Mouse (Mus musculus) mouse trophoblast stem cell (cell line): ENCODE data around the gene Nrxn2.

Source experiments
- in situ Hi-C, 2 experiments: fragments of 300-500 bp; cut with MseI, MboI; formaldehyde crosslinking; loops; 2 replicates in 1 of 2; 3 replicates in 1 of 2; pipeline ENCODE4 v1.15.1; 2025

The Nrxn2 gene

DNA sequence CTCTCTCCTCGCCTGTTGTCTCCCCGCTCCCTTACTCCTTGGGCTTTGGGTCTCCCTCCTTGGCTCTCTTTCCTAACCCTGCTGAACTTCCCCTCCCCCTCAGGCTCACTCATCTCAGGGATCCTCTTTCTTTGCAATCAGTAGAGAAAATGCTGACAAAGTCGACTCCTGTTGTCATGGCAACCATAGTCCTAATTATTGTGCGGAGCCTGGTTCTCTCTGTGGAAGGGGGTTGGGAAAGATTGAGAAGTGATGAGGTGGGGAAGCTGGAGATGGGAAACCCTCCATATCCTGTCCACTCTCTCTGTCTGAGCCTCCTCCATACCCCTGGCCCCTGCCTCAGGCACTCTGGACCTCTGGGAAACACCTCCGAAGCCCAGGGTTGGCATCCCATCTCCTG lies 100.1 kb downstream of the Nrxn2 start:
- in situ Hi-C loops = no loop called here

GRCm38 (mm10) chr19:6519483-6519882 lies 101.0 kb downstream of the Nrxn2 start:
- in situ Hi-C loops = no loop called here

DNA sequence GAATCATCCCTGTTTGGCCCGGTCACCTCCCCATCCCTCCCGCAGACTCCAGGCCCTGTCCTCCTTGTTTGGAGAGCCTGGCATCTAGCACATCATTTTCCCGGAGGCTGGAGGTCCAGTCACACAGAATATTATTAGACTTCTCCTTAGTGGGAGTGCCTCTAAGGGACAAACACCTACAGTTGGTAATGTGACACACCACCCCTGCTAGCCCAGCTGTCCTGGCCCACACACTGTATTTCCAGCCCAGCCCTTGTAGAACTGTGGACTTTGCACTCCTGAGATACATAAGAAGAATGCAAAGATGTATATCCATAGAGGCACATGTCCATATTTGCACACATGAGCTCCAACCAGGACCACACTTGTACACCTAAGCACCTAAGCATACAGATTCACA lies 103.1 kb downstream of the Nrxn2 start:
- in situ Hi-C loops = no loop called here

DNA sequence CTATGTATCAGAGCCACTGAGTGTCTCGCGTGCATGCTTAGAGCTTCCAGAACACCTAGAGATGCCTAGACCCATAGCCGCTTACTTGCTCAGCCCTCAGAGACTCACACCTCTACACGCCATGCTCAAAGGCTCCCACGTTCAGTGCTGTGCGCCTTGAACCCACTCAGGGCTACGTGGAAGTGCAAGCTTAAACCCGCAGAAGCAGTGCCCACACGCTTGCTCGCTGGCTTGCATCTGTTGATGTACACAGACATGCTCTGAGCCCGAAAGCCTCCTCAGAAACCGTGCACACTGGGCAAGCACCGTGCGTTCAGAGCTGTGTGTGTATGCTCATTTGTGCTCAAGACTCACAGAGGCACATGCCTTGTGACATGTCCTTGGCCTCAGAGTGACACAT lies 103.8 kb downstream of the Nrxn2 start:
- in situ Hi-C loops = no loop called here

- in situ Hi-C loops = no loop called here
Observed at GRCm38 (mm10) chr19:6525023-6525422, 106.5 kb downstream of the Nrxn2 start.

- in situ Hi-C loops = no loop called here
Observed at GRCm38 (mm10) chr19:6526010-6526409, 107.5 kb downstream of the Nrxn2 start.

DNA sequence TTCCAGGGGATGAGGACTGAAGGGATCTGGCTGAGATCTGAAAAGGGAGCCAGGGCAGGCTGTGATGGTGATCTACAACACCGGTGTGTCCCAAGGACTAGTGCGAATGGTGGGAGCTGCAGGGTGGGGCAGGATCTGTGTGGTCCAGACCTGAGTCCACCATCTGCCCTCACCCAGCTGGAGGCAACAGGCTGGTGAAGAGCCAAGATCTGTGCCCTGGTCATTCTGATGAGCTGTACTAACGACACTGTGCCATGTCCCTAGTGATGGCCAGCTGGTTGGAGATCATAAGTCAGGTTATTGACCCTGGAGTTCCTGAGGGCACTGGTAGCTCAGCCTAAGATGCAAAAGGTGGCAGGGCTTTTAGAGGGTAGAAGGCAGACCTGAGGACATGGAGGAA lies 108.9 kb downstream of the Nrxn2 start:
- in situ Hi-C loops = no loop called here

DNA sequence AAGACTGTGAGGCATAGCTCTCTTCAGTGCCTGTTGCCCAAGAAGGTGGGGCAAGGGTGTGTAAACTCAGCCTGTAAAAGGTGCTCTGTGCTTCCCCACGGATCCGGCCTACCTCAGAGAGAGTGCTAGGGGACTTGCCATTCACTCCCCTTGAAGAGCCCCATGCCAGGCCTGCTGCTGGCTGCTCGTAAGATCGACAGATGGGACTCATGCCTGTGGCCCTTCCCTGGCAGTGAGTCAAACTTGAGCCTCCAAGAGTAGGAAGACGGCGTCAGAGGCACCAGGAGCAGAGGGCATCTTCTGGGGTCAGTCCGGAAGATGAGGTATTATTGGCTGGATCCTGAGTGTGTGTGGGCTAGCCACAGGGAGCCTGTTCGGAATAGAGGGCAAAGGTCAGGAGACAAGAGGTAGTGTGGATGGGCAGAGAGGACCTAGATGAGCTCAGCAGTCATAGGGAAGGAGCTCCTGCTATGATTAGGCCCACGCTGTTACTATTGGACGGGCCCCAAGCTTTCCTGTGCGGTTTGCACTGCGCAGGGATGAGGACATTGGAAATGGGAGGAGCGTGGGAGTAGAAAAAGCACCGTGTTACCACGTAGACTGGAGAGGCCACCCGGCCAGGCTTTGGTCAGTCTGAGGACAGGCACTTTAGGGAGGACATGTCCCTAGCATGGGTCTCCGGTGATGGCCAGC lies 109.5 kb downstream of the Nrxn2 start:
- in situ Hi-C loops = no loop called here

- in situ Hi-C loops = no loop called here
Observed at GRCm38 (mm10) chr19:6529265-6529985, 110.9 kb downstream of the Nrxn2 start.

- in situ Hi-C loops = no loop called here
Observed at GRCm38 (mm10) chr19:6530359-6530758, 111.8 kb downstream of the Nrxn2 start.

DNA sequence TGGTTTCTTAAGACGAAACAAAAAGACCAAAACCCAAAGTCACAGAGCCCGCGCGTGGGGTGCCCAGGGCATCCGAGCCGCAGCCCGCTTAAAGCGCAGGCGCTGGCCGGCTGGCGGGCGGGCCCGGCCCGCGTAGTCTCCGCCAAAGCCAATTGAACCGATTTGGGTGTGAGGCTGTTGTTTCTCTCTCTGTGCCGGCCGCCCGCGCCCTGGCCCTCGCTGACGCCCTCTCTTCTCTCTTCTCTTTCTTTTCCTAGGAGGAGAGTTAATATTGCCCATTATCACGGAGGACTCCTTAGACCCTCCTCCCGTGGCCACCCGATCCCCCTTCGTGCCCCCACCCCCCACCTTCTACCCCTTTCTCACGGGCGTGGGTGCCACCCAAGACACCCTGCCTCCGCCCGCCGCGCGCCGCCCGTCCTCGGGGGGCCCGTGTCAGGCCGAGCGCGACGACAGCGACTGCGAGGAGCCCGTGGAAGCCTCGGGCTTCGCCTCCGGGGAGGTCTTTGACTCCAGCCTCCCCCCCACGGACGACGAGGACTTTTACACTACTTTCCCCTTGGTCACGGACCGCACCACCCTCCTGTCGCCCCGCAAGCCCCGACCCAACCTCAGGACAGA lies 112.6 kb downstream of the Nrxn2 start:
- in situ Hi-C loops = no loop called here

GRCm38 (mm10) chr19:6531832-6532471 lies 113.4 kb downstream of the Nrxn2 start:
- in situ Hi-C loops = no loop called here

- in situ Hi-C loops = no loop called here
Observed at GRCm38 (mm10) chr19:6532656-6533055, 114.1 kb downstream of the Nrxn2 start.

DNA sequence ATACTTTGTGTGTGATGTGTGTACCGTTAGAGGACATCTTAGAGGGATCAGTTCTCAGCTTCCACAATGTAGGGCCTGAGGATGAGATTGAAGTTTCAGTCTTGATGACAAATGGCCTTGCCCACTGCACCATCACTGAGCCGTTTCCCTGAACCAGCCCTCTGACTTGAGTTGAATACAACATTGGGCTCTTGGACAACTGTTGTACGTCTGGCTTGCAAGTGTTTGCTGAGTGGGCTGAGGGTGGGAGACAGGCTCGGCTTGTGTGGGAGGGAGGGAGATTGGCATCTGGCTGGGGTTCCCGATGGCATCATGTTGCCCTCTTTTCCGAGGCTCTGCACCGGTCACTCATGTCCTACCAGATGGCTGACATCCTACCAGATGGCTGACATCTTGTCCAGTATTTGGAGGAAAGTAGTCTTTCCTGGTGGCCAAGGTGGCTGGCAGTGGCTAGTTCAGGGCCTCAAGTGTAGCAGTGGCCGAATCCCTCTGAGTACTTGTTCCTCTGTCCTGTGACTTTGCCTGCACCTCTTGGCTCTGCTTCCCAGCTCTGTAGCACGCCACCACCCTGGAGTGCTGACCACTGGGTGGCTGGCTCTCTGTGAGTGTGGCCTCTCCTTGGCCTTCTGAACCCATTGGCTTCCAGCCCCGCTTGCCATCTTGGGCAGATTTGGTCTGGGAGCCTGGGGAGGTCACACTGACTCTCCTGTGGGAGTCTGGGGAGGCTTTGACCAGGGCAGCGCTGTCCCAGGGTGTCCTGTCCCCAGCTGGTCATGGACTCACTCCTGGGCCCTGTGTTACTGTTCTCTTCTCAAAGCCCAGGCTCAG lies 115.0 kb downstream of the Nrxn2 start:
- in situ Hi-C loops = no loop called here

GRCm38 (mm10) chr19:6534118-6534415 lies 115.5 kb downstream of the Nrxn2 start:
- in situ Hi-C loops = no loop called here

DNA sequence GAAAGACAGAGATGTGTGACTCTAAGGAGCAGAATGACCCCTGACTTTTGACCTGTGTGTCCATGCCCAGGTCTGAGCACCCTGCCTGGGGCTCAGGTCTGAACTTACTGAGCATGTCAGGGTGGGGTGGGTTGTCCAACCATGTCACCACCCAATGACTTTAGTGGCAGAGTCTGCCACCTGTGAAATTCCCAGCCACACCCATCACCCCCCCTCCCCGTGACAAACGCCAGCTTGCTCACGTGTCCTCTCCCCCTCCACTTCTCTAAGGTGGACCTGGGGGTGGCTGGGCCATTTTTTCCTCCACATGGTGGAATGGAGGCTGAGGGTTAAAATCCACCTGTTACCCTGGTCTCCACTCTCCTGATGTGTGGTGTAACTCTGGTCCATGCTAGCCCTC lies 117.7 kb downstream of the Nrxn2 start:
- in situ Hi-C loops = no loop called here

DNA sequence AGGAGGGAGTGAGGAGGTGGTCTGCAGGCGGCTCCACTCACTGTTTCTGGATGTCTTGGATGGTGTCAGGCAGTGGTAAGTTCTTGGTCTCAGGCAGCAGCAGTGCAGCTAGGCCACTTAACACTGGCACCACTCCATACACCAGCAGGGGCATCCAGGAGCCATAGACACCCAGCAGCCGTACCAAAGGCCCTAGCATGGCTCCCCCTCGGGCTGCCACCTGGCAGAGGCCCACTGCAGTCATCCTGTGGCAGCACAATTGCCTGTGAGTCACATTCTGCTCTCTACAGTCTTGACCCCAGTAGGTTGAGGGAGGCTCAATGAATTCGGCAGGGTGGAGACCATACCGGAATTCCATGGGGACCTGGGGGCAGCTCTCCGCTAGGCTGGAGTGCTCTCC lies 118.2 kb downstream of the Nrxn2 start:
- in situ Hi-C loops = no loop called here

DNA sequence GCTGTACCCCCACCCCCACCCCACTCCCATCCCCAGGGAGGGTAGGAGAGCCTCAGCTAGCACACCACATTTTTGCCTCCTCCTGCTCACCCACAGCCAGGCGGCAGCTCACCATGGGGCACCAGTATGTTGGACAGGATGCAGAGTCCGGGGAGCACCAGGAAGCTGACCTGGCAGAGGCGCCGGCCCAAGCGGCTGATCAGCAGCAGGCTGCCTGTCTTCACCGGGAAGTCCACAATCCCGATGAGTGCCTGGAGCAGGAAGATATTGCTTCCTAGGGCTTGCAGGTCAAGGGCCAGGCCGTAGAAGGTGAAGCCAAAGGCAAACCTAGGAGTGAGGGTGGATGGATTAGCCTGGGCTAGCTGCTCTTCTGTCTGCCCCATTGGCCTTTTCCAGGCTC lies 119.0 kb downstream of the Nrxn2 start:
- in situ Hi-C loops = no loop called here

GRCm38 (mm10) chr19:6538546-6538945 lies 120.0 kb downstream of the Nrxn2 start:
- in situ Hi-C loops = no loop called here

DNA sequence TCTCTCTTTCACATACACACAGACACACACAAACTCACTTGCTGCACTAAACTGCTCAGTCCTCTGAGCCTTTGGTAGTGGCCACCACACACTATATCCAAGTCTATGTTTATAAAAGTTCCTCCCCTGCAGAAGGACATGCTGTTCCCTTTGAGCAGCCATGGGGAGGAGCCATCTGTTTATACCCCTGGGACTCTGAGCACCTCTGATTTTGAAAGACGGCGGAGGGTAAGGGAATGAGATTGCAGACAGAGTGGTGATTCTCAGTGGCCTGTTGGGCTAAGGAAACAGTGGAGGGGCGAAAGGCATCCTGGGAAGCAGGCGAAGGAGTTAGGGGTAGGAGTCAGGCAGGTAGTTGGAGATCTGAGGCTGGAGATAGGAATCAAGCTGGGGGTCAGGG lies 121.1 kb downstream of the Nrxn2 start:
- in situ Hi-C loops = no loop called here

- in situ Hi-C loops = no loop called here
Observed at GRCm38 (mm10) chr19:6540191-6540590, 121.7 kb downstream of the Nrxn2 start.

DNA sequence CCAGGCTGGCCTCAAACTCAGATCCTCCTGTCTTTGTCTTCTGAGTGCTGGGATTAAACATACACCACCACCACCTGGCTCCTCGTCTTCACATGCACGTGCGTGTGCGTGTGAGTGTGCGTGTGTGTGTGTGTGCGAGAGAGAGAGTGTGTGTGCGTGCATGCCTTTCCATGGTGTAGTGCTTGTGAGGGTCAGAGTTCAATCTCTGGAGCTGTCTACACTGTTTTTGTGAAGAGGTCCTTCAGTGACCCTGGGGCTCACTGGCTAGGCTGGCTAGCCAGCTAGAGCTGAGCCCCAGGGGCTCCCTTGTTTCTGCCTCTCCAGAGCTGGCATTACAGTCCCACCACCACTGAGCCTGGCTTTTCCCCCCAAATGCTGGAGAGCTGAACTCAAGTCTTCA lies 123.0 kb downstream of the Nrxn2 start:
- in situ Hi-C loops = no loop called here
